ENCODE assay signal across 13 mouse cellular contexts in genomic region chr4:124310594-124310993, GRCm38 (mm10).
DNase-seq lines count a peak whose midpoint lies in the region; ATAC-seq and TF ChIP-seq lines count a peak whose summit lies in the region.
"Had no signal": no experiment of that assay in that cellular context is flagged by ENCODE, and none has a peak within 500 bp of the region (broad histone marks: within the 10 kb centered on the region; RNA-seq: fewer than 3 reads in every experiment).

No protein-coding gene starts in this region.

- 0 out of 2 replicates have a peak, but pooled peaks cover 7% of the 10 kb centered on the region for H3K4me1 ChIP-seq in embryonic facial prominence, embryonic 12.5 days
- 0 out of 2 replicates have a peak, but pooled peaks cover 2% of the 10 kb centered on the region for H3K4me1 ChIP-seq in hindbrain, postnatal 0 days (ENCODE audit: insufficient read depth, low read length)
- H3K4me1 ChIP-seq in neural tube, embryonic 13.5 days (replicated peaks): peaks cover 20% of the 10 kb centered on the region

- peak; percentile 69; the same call in 1 of the 2 replicates for ATAC-seq in embryonic facial prominence, embryonic 12.5 days (ENCODE audit: insufficient number of reproducible peaks, insufficient read depth, low FRiP score, low TSS enrichment)
- peak; percentile 61 for ATAC-seq in hindbrain, postnatal 0 days
- peak; percentile 43 for ATAC-seq in neural tube, embryonic 13.5 days (ENCODE audit: low read depth)

- TF ChIP-seq CTCF in hindbrain, postnatal 0 days (IDR thresholded peaks at IDR 0.05; ENCODE audit: low read depth): no peak

- H3K27me3 ChIP-seq in embryonic facial prominence, embryonic 12.5 days: no peaks in the 10 kb centered on the region
- no peaks in the 10 kb centered on the region for H3K27me3 ChIP-seq in hindbrain, postnatal 0 days (ENCODE audit: insufficient read depth, low read length)
- peaks cover 34% of the 10 kb centered on the region for H3K27me3 ChIP-seq in neural tube, embryonic 13.5 days

- H3K9ac ChIP-seq in embryonic facial prominence, embryonic 12.5 days: no peak overlapping the region
- H3K9ac ChIP-seq in hindbrain, postnatal 0 days (replicated peaks; ENCODE audit: low read length): no peak overlapping the region
- no peak overlapping the region; the same call in 1 of the 2 replicates for H3K9ac ChIP-seq in neural tube, embryonic 13.5 days

- peak; percentile 70 for DNase-seq in heart, adult 11 months
- no peak for DNase-seq in heart, postnatal 4 days
- DNase-seq in hindbrain, postnatal 0 days (ENCODE audit: low spot score): peak; percentile 27
- no peak for DNase-seq in layer of hippocampus, adult 9-11 months
- no peak for DNase-seq in kidney, postnatal 14 days
- DNase-seq in layer of hippocampus, postnatal 10 days (ENCODE audit: low spot score in 2 of 2): no peak
- DNase-seq: heart, adult 18-20 months; kidney, postnatal 10 days; lung, postnatal 14 days; right cerebral cortex, adult 18-20 months; thymus, adult 18-20 months had no signal

- 35% methylated on average over 10 of the region's 10 CpGs for WGBS in embryonic facial prominence, embryonic 12.5 days
- WGBS in hindbrain, postnatal 0 days: 22% methylated on average over 10 of the region's 10 CpGs
- 16% methylated on average over 10 of the region's 10 CpGs for WGBS in neural tube, embryonic 13.5 days

- H3K4me3 ChIP-seq in embryonic facial prominence, embryonic 12.5 days: no peak overlapping the region
- no peak overlapping the region for H3K4me3 ChIP-seq in hindbrain, postnatal 0 days (ENCODE audit: low read length)
- no peak overlapping the region for H3K4me3 ChIP-seq in neural tube, embryonic 13.5 days

- H3K4me2 ChIP-seq in embryonic facial prominence, embryonic 12.5 days (replicated peaks): no peak overlapping the region
- H3K4me2 ChIP-seq in hindbrain, postnatal 0 days (ENCODE audit: low read depth, low read length): no peak overlapping the region
- H3K4me2 ChIP-seq in neural tube, embryonic 13.5 days: no peak overlapping the region

- no peaks in the 10 kb centered on the region for H3K36me3 ChIP-seq in embryonic facial prominence, embryonic 12.5 days
- no peaks in the 10 kb centered on the region for H3K36me3 ChIP-seq in hindbrain, postnatal 0 days (ENCODE audit: insufficient read depth, low read length)
- no peaks in the 10 kb centered on the region for H3K36me3 ChIP-seq in neural tube, embryonic 13.5 days

- H3K27ac ChIP-seq in embryonic facial prominence, embryonic 12.5 days: no peak overlapping the region
- no peak overlapping the region for H3K27ac ChIP-seq in hindbrain, postnatal 0 days
- H3K27ac ChIP-seq in neural tube, embryonic 13.5 days (replicated peaks): no peak overlapping the region

- H3K9me3 ChIP-seq in embryonic facial prominence, embryonic 12.5 days: no peaks in the 10 kb centered on the region
- H3K9me3 ChIP-seq in hindbrain, postnatal 0 days (ENCODE audit: low read length): no peaks in the 10 kb centered on the region
- 0 out of 2 replicates have a peak, but pooled peaks cover 3% of the 10 kb centered on the region for H3K9me3 ChIP-seq in neural tube, embryonic 13.5 days

Comparison
In these comparisons a context has a peak if more than half of its experiments do, and no peak if none do; other contexts are left out.
1. DNase-seq: peak in heart, adult 11 months (single experiment) and hindbrain, postnatal 0 days (single experiment); none in heart, postnatal 4 days (single experiment), layer of hippocampus, adult 9-11 months (single experiment), kidney, postnatal 14 days (single experiment) and layer of hippocampus, postnatal 10 days (0 of 2).
2. Peak in every context shown above with its lines, with median percentiles within 50 percentile points of each other: ATAC-seq.